Mouse (Mus musculus) cortical plate, adult 2 months (tissue): ENCODE measurements at regions not wholly inside any gene's neighbourhood (a gene's known extent, or its start where the extent isn't known, plus 50 kb on each side); places are given as distances from the start of the nearest gene placed in this dataset.

Experiments used
- H3K27ac ChIP-seq: fragments of 200-500 bp; 2 replicates; pipeline ENCODE4 v1.5.1; 2012; ENCODE audit warnings: low read length, control low read depth, inconsistent platforms; ENCODE audit not compliant: insufficient read depth
- H3K4me1 ChIP-seq: fragments of 200-500 bp; 2 replicates; pipeline ENCODE4 v1.6.1; 2011; ENCODE audit warnings: low read length; ENCODE audit not compliant: control insufficient read depth, insufficient read depth
- H3K4me3 ChIP-seq: fragments of 200-500 bp; 2 replicates; pipeline ENCODE4 v1.5.1; 2011; ENCODE audit warnings: mild to moderate bottlenecking, low read length, control low read depth; ENCODE audit not compliant: insufficient read depth
- CTCF ChIP-seq: fragments of 200-500 bp; IDR thresholded peaks from 2 replicates; pipeline ENCODE4 v1.5.1; 2011; ENCODE audit warnings: mild to moderate bottlenecking, control low read depth, low read length; ENCODE audit not compliant: insufficient read depth; ENCODE audit errors: extremely low read depth
- POLR2A ChIP-seq: fragments of 200-500 bp; IDR thresholded peaks from 2 replicates; pipeline ENCODE4 v1.6.1; 2011; ENCODE audit warnings: mild to moderate bottlenecking, low read length, control low read depth; ENCODE audit not compliant: insufficient read depth; ENCODE audit errors: extremely low read depth

GRCm38 (mm10) chr9:50191136-50191535, 153.6 kb downstream of the Rpl10-ps3 start:
- no peak overlapping the region for H3K27ac ChIP-seq

DNA sequence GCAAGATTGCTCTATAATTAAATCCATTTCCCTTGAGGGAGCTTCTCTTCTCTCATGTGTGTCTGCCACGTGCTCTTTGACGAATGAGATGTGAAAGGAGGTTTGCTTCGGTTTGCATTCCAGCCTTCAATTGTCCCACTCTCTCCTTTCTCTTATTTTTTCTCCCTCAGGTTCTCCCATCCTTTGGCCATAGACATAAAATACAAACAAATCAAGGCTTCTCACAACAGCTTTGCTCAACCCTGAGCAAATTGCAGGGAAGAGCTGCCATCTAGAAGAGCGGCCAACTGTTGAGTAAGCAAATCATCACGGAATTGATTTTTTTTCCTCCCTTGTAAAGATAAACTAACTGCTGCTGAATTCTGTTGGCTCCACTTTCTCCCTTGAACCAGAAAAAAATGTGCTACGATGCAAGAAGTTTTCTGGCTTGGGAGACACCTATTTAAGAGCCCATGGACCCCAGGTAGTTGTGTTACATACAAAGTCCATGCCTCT, 156.1 kb downstream of the Rpl10-ps3 start:
- H3K27ac ChIP-seq: no peak overlapping the region
- no peaks in the 10 kb centered on the region for H3K4me1 ChIP-seq
- no peak for TF ChIP-seq CTCF
- no peak for TF ChIP-seq POLR2A
- H3K4me3 ChIP-seq: no peak overlapping the region

More at GRCm38 (mm10) chr9:50191136-50191535, 153.6 kb downstream of the Rpl10-ps3 start:
- H3K4me1 ChIP-seq: no peaks in the 10 kb centered on the region
- H3K4me3 ChIP-seq: no peak overlapping the region
- TF ChIP-seq POLR2A: no peak
- TF ChIP-seq CTCF: no peak

- Histone ChIP-seq H3K4me3 (no peak overlapping the region), H3K4me1 (no peaks in the 10 kb centered on the region), H3K27ac (no peak overlapping the region)
- TF ChIP-seq POLR2A: no peak
Observed at GRCm38 (mm10) chr9:50181360-50181759, 163.4 kb downstream of the Rpl10-ps3 start.

- TF ChIP-seq CTCF: no peak
- no peak for TF ChIP-seq POLR2A
- no peaks in the 10 kb centered on the region; the same call in 1 of the 2 replicates for H3K4me1 ChIP-seq
- H3K27ac ChIP-seq: no peak overlapping the region
Observed at GRCm38 (mm10) chr9:50176131-50176530, 168.6 kb downstream of the Rpl10-ps3 start.

DNA sequence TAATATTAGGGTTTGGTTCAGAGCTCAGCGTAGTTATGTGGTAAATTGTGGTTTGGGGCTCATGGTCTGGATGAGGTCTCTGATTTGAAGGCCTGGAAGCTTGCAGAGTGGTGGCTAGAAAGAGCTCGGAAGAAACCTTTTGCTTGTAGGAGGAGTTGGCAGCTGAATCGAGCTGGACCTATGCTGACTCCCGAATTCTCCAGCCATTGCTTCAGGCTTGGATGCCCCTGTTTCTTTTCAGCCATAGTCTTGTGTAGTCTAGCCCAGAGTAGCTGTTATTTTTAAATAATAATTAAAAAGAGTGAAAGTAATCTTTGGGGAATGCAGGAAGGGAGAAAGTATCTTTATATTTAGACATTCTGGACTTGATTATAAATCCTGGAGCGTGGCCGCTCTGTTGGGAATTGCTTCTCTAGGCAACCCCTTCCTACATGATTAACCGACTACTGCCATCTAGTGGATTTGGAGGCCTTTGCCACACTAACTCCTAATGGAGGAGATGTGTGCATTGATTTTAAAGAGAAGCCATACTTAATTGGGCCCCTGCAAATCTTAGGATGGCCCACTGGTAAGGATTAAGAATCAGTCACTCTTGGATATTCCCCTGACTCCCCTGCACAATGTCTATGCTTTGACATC, 172.8 kb downstream of the Rpl10-ps3 start:
- Histone ChIP-seq H3K4me3 (no peak overlapping the region), H3K4me1 (no peaks in the 10 kb centered on the region; the same call in 1 of the 2 replicates), H3K27ac (no peak overlapping the region)
- no peak for TF ChIP-seq POLR2A
- TF ChIP-seq CTCF: peak; percentile 74

More at GRCm38 (mm10) chr9:50176131-50176530, 168.6 kb downstream of the Rpl10-ps3 start:
- H3K4me3 ChIP-seq: no peak overlapping the region

GRCm38 (mm10) chr9:50171164-50171563, 173.6 kb downstream of the Rpl10-ps3 start:
- Histone ChIP-seq H3K4me3 (no peak overlapping the region), H3K27ac (no peak overlapping the region), H3K4me1 (no peaks in the 10 kb centered on the region; the same call in 1 of the 2 replicates)
- no peak for TF ChIP-seq CTCF
- TF ChIP-seq POLR2A: no peak

DNA sequence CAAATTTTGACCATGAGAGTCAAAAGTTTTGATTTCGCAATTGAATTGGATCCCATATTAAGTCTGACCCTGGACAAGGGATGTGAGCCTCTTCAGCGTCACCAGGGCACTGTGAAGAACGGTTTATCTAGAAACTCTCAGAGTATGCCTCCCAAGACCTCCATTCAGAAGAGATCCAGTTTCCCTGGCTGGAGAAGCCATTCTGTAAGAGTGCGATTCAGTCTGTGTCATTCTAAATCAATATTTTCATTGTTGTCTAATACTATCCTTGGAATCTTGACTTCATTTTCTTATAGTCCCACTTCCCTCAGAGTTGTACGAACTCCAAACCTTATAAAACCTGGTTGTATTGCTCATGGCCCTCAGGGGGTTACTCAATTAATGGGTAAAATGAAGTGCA, 174.1 kb downstream of the Rpl10-ps3 start:
- Histone ChIP-seq H3K27ac (no peak overlapping the region), H3K4me3 (no peak overlapping the region), H3K4me1 (no peaks in the 10 kb centered on the region; the same call in 1 of the 2 replicates)
- TF ChIP-seq POLR2A: no peak
- TF ChIP-seq CTCF: no peak

DNA sequence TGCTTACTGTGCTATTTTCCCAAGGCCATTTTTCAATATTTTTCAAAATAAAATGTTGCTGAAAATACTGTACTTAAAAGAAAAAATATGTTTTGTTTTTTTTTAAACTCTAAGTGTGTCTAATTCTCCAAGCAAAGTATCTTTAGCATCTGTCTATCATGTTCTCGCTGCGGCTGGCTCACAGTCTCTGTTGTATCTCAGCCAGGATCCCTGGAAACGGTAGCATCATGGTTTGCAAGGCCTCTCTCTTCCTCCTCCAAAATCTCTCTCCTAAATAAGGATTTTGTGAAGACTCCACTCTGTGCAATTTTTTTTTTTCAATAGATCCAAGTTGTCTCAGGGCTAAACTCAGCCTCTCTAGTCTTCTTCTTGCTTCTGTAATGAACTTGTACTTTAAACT, 190.2 kb downstream of the Rpl10-ps3 start:
- TF ChIP-seq CTCF (no peak), POLR2A (no peak)
- Histone ChIP-seq H3K4me3 (no peak overlapping the region), H3K27ac (no peak overlapping the region), H3K4me1 (no peaks in the 10 kb centered on the region; the same call in 1 of the 2 replicates)

DNA sequence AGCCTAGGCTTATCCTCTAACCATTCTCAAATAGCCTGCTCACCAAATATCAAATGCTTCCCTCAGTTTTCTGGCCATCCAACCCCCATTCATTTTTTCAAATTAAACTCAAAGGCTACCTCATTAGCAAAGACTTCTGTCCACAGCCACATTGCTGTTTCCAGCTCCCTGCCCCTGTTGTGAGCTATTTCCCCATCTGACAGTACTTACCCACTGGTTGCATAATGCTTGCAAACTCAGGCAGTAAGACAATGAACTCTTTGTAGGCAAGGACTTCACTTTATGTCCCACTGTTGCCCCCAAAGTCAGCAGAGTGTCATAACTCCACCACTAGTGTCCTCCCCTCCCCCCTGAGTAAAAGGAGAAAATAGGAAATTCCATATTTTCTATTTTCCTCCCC, 194.7 kb downstream of the Rpl10-ps3 start:
- Histone ChIP-seq H3K27ac (no peak overlapping the region), H3K4me3 (no peak overlapping the region), H3K4me1 (no peaks in the 10 kb centered on the region; the same call in 1 of the 2 replicates)
- TF ChIP-seq POLR2A (no peak), CTCF (no peak)

- H3K27ac ChIP-seq: no peak overlapping the region
- no peak overlapping the region for H3K4me3 ChIP-seq
- TF ChIP-seq CTCF: no peak
- H3K4me1 ChIP-seq: peaks cover 5% of the 10 kb centered on the region; the same call in 1 of the 2 replicates
Observed at GRCm38 (mm10) chr9:50142756-50143155, 202.0 kb downstream of the Rpl10-ps3 start.

DNA sequence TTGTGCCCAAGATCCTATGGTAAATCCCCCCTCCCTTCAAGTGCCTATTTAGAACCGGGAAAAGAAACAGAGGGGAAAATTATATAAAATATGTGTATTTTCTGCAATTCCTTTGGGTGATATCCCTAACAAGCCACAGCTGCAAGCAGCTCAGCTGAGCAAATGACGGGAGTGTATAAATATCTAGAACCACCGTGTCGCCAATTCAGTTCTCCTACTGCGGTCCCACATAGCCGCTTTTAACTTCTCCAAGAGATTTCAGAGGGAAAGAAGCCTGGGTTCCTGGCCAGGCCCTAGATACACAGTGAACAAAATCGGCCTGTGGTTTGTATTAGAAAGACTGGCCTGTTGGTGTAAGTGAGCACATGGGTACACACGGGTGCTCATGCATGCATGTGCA, 202.7 kb downstream of the Rpl10-ps3 start:
- peaks cover 5% of the 10 kb centered on the region; the same call in 1 of the 2 replicates for H3K4me1 ChIP-seq
- H3K27ac ChIP-seq: no peak overlapping the region
- no peak for TF ChIP-seq CTCF
- TF ChIP-seq POLR2A: no peak
- H3K4me3 ChIP-seq: no peak overlapping the region
